Mouse (Mus musculus) adipocyte (in vitro differentiated cells): ENCODE measurements around the gene Vmn1r55.
"Not testable (repeated sequence)": the region's sequence is repeated elsewhere in the genome, so short reads cannot be mapped to it uniquely, and the experiment has no call there.

Source experiments
- DNase-seq: peaks from one replicate; pipeline ENCODE4 v3.0.0-alpha.2; 2016; ENCODE audit warnings: low spot score

Gene Vmn1r55

GRCm38 (mm10) chr7:5081241-5081640 lies 68.2 kb downstream of the Vmn1r55 start:
- no peak for DNase-seq

GRCm38 (mm10) chr7:5080815-5081214 lies 68.7 kb downstream of the Vmn1r55 start:
- DNase-seq = no peak

GRCm38 (mm10) chr7:5080010-5080751 lies 69.3 kb downstream of the Vmn1r55 start, which contains the start of gene Epn1:
TSS of gene Epn1 (plus strand) at chr7:5080235.
- peak; percentile 92 for DNase-seq

GRCm38 (mm10) chr7:5079365-5080009 lies 70.0 kb downstream of the Vmn1r55 start:
- not testable (repeated sequence) for DNase-seq
